Mouse (Mus musculus): ENCODE data around the gene Tcf3.

DNA sequence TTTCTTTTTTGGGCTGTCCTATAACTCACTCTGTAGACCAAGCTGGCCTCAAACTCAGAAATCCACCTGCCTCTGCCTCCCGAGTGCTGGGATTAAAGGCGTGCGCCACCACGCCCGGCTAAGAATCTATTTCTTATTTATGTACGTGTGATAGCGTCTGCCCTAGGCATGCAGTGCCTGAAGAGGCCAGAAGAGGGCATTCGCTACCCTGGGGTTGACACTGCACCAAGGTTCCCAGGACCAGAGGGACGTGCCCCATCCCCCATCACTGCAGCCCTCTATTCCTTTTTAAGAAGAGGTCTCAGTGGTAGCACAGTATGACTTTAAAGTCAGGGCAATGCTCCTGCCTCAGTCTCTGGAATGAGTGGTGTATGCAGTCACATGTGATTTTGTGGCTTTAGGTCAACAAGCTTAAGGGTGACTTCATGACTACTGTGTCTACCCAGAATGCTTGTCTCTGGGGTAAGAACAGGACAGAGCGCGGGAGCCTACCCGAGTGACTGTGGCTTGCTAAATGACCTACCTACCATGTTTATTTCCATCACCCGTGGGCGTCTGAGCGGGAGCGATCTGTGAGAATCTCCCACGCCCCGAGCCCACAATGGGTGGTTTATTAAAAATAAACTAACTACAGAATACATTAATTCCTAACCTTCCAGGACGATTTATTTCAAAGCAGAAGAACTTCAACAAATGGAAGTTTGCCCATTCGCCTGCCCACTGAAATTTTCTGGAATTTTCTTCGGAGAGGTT lies 63.3 kb downstream of the Tcf3 start:
- TF ChIP-seq POLR2A (IDR thresholded peaks at IDR 0.05; ENCODE audit: borderline replicate concordance, extremely low read depth, insufficient read depth, insufficient read length, poor library complexity, severe bottlenecking) (no peak), CTCF (IDR thresholded peaks at IDR 0.05; ENCODE audit: borderline replicate concordance, extremely low read depth, insufficient read depth, insufficient read length) (no peak)
